Mouse (Mus musculus): ENCODE results near the gene Klhl13. TPM values are rescaled to one million over a fixed set of nuclear protein-coding genes. Genes with fewer than 3 reads are reported as not detected.
A peak's percentile ranks its signal among the peaks of the same experiment; 100 is the strongest.

Gene Klhl13
- 38.7 and 40.8 TPM in 2 replicates for polyA plus RNA-seq (2015; fragmentation: Nextera tagmentation; extraction: Ambion mirVana)

GRCm38 (mm10) chrX:23364514-23365381 is at the start of gene Klhl13:
Gene Klhl13 (minus strand): TSS chrX:23365082.
- peak within 1 kb of the TSS; percentile 47 for H3K4me2 ChIP-seq
- no peaks in the 10 kb centered on the region for H3K4me1 ChIP-seq
- H3K4me3 ChIP-seq (replicated peaks): peak within 1 kb of the TSS; percentile 51
- H3K9me3 ChIP-seq: no peaks in the 10 kb centered on the region
- H3K9ac ChIP-seq: peak within 1 kb of the TSS; percentile 37
- peak; percentile 90 for ATAC-seq (ENCODE audit: insufficient read depth, low FRiP score, low read depth)
- H3K36me3 ChIP-seq: no peaks in the 10 kb centered on the region
- 18% methylated on average over 44 of the region's 45 CpGs for WGBS
- H3K27ac ChIP-seq: peak within 1 kb of the TSS; percentile 68
- H3K27me3 ChIP-seq (replicated peaks): no peaks in the 10 kb centered on the region

- WGBS: 64% methylated on average over 4 of the region's 4 CpGs
- no peak for ATAC-seq (ENCODE audit: insufficient read depth, low FRiP score, low read depth)
- Histone ChIP-seq H3K4me1 (no peaks in the 10 kb centered on the region), H3K27me3 (replicated peaks) (no peaks in the 10 kb centered on the region), H3K4me3 (replicated peaks) (no peak overlapping the region), H3K9me3 (no peaks in the 10 kb centered on the region), H3K9ac (no peak overlapping the region), H3K27ac (no peak overlapping the region), H3K4me2 (no peak overlapping the region), H3K36me3 (no peaks in the 10 kb centered on the region)
These were observed 44.6 kb upstream of the Klhl13 start for GRCm38 (mm10) chrX:23409296-23410149.

- H3K27me3 ChIP-seq (replicated peaks): no peaks in the 10 kb centered on the region
- no peak for ATAC-seq (ENCODE audit: insufficient read depth, low FRiP score, low read depth)
- no peaks in the 10 kb centered on the region for H3K9me3 ChIP-seq
- no peak overlapping the region for H3K4me2 ChIP-seq
- WGBS: 50% methylated on average over 4 of the region's 4 CpGs
- no peak overlapping the region for H3K27ac ChIP-seq
- no peaks in the 10 kb centered on the region for H3K36me3 ChIP-seq
- no peaks in the 10 kb centered on the region for H3K4me1 ChIP-seq
- H3K4me3 ChIP-seq (replicated peaks): no peak overlapping the region
- H3K9ac ChIP-seq: no peak overlapping the region
These were observed 23.8 kb upstream of the Klhl13 start for GRCm38 (mm10) chrX:23388716-23389115.

- H3K27ac ChIP-seq: no peak overlapping the region
- H3K9ac ChIP-seq: no peak overlapping the region
- H3K4me1 ChIP-seq: no peaks in the 10 kb centered on the region
- WGBS: 70% methylated on average over 6 of the region's 6 CpGs
- H3K4me2 ChIP-seq: peak overlapping the region; percentile 27; the same call in 1 of the 2 replicates
- no peaks in the 10 kb centered on the region for H3K27me3 ChIP-seq (replicated peaks)
- H3K9me3 ChIP-seq: no peaks in the 10 kb centered on the region
- H3K36me3 ChIP-seq: no peaks in the 10 kb centered on the region
- no peak for ATAC-seq (ENCODE audit: insufficient read depth, low FRiP score, low read depth)
- H3K4me3 ChIP-seq (replicated peaks): peak overlapping the region; percentile 21
These were observed 1.4 kb downstream of the Klhl13 start for GRCm38 (mm10) chrX:23363441-23363840.

- Histone ChIP-seq H3K4me1 (no peaks in the 10 kb centered on the region), H3K9me3 (no peaks in the 10 kb centered on the region), H3K4me2 (no peak overlapping the region), H3K36me3 (no peaks in the 10 kb centered on the region), H3K27me3 (replicated peaks) (no peaks in the 10 kb centered on the region), H3K4me3 (replicated peaks) (no peak overlapping the region), H3K9ac (no peak overlapping the region), H3K27ac (no peak overlapping the region)
- no peak for ATAC-seq (ENCODE audit: insufficient read depth, low FRiP score, low read depth)
- WGBS: 86% methylated on average over 3 of the region's 3 CpGs
These were observed 4.4 kb downstream of the Klhl13 start for GRCm38 (mm10) chrX:23360446-23360845.

- no peak overlapping the region for H3K9ac ChIP-seq
- no peaks in the 10 kb centered on the region for H3K27me3 ChIP-seq (replicated peaks)
- ATAC-seq (ENCODE audit: insufficient read depth, low FRiP score, low read depth): no peak
- 81% methylated on average over 1 of the region's 1 CpGs for WGBS
- H3K4me3 ChIP-seq (replicated peaks): no peak overlapping the region
- H3K36me3 ChIP-seq: no peaks in the 10 kb centered on the region
- no peak overlapping the region for H3K4me2 ChIP-seq
- no peak overlapping the region for H3K27ac ChIP-seq
- no peaks in the 10 kb centered on the region for H3K9me3 ChIP-seq
- no peaks in the 10 kb centered on the region for H3K4me1 ChIP-seq
These were observed 14.8 kb downstream of the Klhl13 start for GRCm38 (mm10) chrX:23350083-23350482.

- Histone ChIP-seq H3K36me3 (no peaks in the 10 kb centered on the region), H3K4me3 (replicated peaks) (no peak overlapping the region), H3K9me3 (no peaks in the 10 kb centered on the region), H3K27me3 (replicated peaks) (no peaks in the 10 kb centered on the region), H3K4me1 (no peaks in the 10 kb centered on the region), H3K9ac (no peak overlapping the region), H3K27ac (no peak overlapping the region), H3K4me2 (no peak overlapping the region)
- WGBS: 63% methylated on average over 1 of the region's 1 CpGs
- no peak for ATAC-seq (ENCODE audit: insufficient read depth, low FRiP score, low read depth)
These were observed 36.8 kb downstream of the Klhl13 start for GRCm38 (mm10) chrX:23328116-23328515.

- no peaks in the 10 kb centered on the region for H3K9me3 ChIP-seq
- no peak overlapping the region for H3K27ac ChIP-seq
- no peaks in the 10 kb centered on the region for H3K27me3 ChIP-seq (replicated peaks)
- H3K4me2 ChIP-seq: no peak overlapping the region
- H3K4me3 ChIP-seq (replicated peaks): no peak overlapping the region
- H3K9ac ChIP-seq: no peak overlapping the region
- H3K4me1 ChIP-seq: no peaks in the 10 kb centered on the region
- no peak for ATAC-seq (ENCODE audit: insufficient read depth, low FRiP score, low read depth)
- no peaks in the 10 kb centered on the region for H3K36me3 ChIP-seq
These were observed 46.0 kb downstream of the Klhl13 start for GRCm38 (mm10) chrX:23318857-23319256.

- Histone ChIP-seq H3K4me2 (no peak overlapping the region), H3K4me3 (replicated peaks) (no peak overlapping the region), H3K27ac (no peak overlapping the region), H3K4me1 (no peaks in the 10 kb centered on the region), H3K9me3 (no peaks in the 10 kb centered on the region), H3K9ac (no peak overlapping the region), H3K27me3 (replicated peaks) (no peaks in the 10 kb centered on the region), H3K36me3 (no peaks in the 10 kb centered on the region)
- ATAC-seq (ENCODE audit: insufficient read depth, low FRiP score, low read depth): no peak
- 38% methylated on average over 5 of the region's 5 CpGs for WGBS
These were observed 68.8 kb downstream of the Klhl13 start for GRCm38 (mm10) chrX:23295952-23296598.

GRCm38 (mm10) chrX:23285442-23285817 is 79.5 kb downstream of the Klhl13 start:
- WGBS: 32% methylated on average over 10 of the region's 10 CpGs
- Histone ChIP-seq H3K4me2 (no peak overlapping the region), H3K36me3 (no peaks in the 10 kb centered on the region)

GRCm38 (mm10) chrX:23284530-23285441 is 80.1 kb downstream of the Klhl13 start:
- no peak overlapping the region for H3K9ac ChIP-seq
- H3K36me3 ChIP-seq: no peaks in the 10 kb centered on the region
- no peaks in the 10 kb centered on the region for H3K4me1 ChIP-seq
- H3K4me3 ChIP-seq (replicated peaks): no peak overlapping the region
- WGBS: 70% methylated on average over 11 of the region's 11 CpGs
- H3K27ac ChIP-seq: no peak overlapping the region
- H3K9me3 ChIP-seq: no peaks in the 10 kb centered on the region
- H3K27me3 ChIP-seq (replicated peaks): no peaks in the 10 kb centered on the region
- no peak for ATAC-seq (ENCODE audit: insufficient read depth, low FRiP score, low read depth)
- H3K4me2 ChIP-seq: no peak overlapping the region

More at GRCm38 (mm10) chrX:23285442-23285817, 79.5 kb downstream of the Klhl13 start:
- no peaks in the 10 kb centered on the region for H3K9me3 ChIP-seq
- H3K9ac ChIP-seq: no peak overlapping the region
- no peak overlapping the region for H3K27ac ChIP-seq
- H3K4me1 ChIP-seq: no peaks in the 10 kb centered on the region
- H3K27me3 ChIP-seq (replicated peaks): no peaks in the 10 kb centered on the region
- no peak for ATAC-seq (ENCODE audit: insufficient read depth, low FRiP score, low read depth)
- H3K4me3 ChIP-seq (replicated peaks): no peak overlapping the region
